Mouse (Mus musculus): ENCODE results near the gene Rhoh.
A peak's percentile ranks its signal among the peaks of the same experiment; 100 is the strongest.

Gene Rhoh

DNA sequence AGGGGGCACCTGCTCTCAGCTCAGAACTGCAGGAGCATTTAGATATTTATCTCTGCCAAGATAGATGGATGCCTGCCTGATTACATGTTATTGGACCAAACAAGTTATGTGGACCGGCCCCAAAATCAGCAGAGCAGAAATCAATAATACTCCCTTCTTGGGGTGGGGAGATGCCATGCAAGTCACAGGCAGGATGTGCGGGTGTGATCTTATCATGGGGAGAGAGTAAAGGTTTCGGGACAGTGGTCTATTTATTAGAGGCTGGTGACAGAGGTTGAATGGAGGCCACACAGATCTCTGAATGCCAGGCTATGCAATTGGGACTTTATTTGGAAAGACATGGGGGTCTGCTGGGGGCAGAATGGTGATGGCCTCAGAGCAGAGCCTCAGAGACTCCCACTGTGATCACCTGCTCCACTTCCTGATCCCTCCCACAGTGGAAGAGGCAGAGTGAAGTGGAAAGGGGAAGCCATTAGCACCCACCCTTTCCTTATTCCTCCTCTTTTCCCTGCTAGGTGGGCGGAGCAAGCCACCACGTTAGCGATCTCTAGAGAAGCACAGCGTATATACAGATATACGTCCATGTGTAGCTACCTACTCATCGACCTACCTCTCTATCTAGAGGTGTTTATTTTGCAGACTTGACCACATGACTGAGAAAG lies 60.6 kb downstream of the Rhoh start:
- no peak for DNase-seq (ENCODE audit: inconsistent age in 2 of 2, low spot score in 1 of 2)

DNA sequence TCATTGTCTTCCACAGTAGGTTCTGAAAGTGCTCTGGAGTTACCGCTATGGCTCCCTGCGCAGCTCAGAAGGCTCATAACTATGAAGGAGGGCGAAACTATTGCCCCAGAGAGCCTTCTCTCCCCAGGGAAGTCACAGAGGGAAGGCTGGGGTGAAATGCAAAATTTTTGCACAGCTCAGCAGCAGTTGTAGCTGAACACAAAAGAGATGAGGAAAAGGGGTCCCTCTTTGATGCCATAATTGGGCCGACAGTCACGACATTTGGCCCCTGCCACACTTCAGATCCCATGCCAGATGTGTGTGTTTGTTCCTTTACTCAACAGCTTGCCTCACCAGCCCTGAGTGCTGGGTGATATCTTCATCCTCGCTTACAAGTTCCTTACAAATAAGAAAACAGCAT lies 65.7 kb downstream of the Rhoh start:
- DNase-seq (ENCODE audit: inconsistent age in 2 of 2, low spot score in 1 of 2) = no peak

DNA sequence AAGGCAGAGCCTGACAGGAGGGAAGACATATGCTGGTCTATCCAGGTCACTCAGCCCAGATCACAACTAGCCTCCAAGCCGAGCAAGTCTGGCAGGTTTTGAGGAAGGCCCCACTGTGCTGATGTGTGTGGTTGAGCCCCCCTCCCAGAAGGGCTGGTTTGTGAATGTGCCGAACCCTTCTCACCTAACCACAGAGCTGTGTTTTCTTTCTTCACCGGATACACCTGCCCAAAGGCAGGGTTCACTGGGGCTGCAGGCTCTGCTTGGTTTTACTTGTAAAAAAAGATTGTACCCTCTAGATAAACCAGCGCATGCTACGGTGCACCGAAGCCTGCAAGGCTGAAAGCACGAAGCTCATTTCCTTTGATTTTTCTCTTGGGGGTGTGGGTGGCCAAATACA lies 68.1 kb downstream of the Rhoh start:
- DNase-seq (ENCODE audit: inconsistent age in 2 of 2, low spot score in 1 of 2) = no peak

DNA sequence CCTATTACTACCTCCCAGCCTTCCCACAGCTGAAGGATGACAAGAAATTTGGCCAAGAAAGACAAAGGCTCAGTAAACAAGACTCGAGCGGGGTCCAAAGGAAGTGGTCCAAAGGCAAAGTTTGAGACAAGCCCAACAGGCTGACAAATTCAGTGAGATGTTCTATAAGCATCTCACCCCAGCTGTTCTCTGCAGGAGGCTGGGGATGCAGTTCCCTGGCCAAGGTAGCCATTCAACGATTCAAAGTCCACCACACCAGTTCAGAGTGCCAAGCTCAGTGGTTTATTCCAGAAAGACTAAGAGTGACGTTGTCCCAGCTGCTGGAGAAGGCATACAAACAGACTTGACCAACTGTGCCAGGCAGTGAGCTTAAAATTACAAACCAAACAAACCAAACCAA lies 69.2 kb downstream of the Rhoh start:
- no peak for DNase-seq (ENCODE audit: inconsistent age in 2 of 2, low spot score in 1 of 2)

DNA sequence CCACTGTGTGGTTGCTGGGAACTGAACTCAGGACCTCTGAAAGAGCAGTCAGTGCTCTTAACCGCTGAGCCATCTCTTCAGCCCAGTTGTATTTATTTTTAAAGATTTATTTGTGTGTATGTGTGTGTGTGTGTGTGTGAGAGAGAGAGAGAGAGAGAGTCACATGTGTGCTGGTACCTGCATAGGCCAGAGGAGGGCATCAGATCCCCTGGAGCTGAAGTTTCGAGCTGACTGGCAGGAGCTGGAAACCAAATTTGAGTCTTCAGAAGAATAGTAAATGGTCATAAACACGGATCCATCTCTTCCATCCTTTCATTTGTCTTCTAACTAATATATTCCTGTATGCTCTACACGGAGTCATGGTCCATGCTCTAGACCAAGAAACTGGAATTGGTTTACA lies 72.2 kb downstream of the Rhoh start:
- DNase-seq (ENCODE audit: inconsistent age in 2 of 2, low spot score in 1 of 2) = no peak

DNA sequence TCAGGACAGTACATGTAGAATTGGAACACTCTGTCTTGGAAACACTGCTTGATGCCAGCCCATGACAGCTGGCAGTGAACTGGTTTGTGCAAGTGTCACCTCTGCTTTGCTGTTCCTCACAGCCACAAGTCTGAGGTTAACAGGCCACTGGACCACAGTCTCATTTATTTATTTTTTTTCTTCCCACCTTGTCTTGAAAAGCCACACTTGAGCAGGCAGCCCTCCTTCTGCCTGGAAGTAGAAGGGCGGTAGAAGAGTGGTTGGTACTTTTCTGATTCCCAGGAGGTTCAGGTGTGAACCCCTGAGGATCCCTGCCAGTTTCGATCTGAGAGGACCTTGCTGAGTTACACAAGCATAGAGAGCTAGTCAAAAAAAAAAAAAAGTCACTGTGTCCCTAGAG lies 72.8 kb downstream of the Rhoh start:
- DNase-seq (ENCODE audit: inconsistent age in 2 of 2, low spot score in 1 of 2) = no peak

DNA sequence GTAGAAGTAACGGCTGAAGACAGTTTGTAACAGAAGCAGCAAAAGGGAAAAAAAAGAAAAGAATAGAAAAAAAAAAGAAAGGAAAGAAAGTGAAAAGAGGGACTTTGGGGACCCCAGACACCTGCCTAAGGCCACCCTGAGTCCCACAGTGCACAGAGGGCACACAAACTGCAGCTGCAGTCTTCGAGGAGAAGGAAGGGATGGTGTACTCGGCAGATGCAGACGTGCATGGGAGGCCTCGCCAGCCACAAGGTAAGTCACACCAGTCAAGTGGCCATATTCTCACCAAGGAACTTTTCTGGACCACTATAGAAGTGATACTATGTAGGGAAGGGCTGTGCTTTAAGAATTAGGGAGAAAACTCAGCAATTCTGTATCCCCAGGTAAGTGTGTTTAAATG lies 73.8 kb downstream of the Rhoh start, which contains the start of gene Chrna9:
TSS of gene Chrna9 (plus strand) at position 139 of the 400 bp plus-strand sequence.
- DNase-seq (ENCODE audit: inconsistent age in 2 of 2, low spot score in 1 of 2) = no peak

DNA sequence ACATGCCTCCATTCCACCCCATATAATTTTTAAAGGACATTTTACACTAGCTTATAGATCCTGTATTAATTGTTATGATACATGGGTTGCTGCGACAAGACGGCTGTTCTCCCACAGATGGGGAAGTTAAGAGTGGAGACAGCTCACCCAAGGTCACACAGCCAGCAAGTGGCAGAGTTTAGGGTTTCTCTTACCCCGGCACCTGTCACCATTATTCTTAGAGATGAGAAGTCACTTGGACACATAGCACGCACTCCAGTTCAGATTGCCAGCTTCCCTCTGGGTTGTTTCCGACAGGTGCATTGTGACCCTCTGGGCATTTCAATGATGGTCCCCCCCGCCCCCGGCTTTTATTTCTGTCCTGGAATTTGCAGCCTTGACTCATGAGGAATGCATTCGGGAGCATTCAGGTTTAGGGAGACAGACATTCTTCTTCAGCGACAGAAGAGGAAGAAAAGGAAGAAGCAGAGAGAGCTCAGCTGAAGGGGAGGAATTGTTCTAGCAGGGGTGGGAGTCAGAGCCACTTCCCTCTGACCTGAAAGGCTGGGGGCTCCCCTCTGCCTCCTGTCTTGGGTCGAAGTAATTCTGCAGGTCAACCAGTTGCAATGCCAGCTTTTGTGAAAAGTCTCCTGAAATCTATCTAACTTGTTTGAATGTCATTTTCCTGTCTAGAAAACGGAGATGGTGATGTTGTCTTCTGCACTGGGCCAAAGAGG lies 76.2 kb downstream of the Rhoh start:
- DNase-seq (ENCODE audit: inconsistent age in 2 of 2, low spot score in 1 of 2) = peak; percentile 32 to 71

DNA sequence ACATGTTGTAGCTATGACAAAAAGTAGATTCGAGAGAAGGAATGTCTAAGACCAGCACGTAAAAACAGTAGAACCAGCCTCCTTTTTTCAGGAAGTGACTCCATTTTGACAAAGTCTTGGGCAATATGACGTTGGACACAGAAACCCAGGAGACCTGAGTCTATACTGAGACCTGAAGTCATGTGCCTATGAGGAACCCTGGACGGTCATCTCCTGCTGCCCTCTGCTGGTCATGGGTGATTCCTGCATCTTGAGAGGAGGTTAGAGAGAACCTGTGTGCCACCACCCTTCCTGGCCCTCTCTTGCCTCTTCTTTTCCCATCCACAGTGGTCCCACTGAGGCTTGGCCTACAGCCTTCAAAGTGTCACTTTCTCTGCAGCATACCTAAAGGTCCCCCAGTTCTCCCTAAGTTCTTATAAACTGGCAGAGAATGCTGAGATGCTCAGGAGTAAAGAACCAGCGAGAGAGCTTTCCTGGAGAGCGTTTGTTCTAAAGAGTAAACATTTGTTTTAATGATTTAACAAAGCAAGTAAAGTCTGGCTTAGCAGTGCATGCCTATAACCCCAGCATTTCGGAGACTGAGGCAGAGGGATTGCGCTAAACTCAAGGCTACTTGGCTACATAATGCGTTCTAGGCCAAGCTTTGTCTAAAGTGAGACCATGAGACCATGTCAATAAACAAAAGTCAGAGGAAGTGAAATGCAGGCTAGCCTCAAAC lies 77.1 kb downstream of the Rhoh start:
- peak; percentile 82 to 94 for DNase-seq (ENCODE audit: inconsistent age in 2 of 2, low spot score in 1 of 2)

DNA sequence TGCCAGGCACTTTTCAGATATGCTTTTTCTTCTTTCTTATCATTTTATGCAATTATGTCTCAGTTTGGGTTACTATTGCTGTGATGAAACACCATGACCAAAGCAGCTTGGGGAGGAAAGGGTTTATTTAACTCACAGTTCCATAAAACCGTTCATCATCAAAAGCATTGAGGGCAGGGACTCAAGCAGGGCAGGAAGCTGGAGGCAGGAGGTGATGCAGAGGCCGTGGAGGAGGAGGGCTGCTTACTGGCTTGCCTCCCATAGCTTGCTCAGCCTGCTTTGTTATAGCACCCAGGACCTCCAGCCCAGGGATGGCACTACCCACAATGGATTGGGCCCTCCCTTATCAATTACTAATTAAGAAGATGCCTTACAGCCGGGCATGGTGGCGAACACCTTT lies 80.1 kb downstream of the Rhoh start:
- no peak for DNase-seq (ENCODE audit: inconsistent age in 2 of 2, low spot score in 1 of 2)

Measured in adrenal gland, adult (tissue).